10 mouse cellular contexts compared by ENCODE assay signal in genomic region chr11:119404627-119405026, GRCm38 (mm10). TPM values are rescaled to one million over a fixed set of nuclear protein-coding genes. Genes with fewer than 3 reads are reported as not detected.
DNase-seq lines count a peak whose midpoint lies in the region; ATAC-seq and TF ChIP-seq lines count a peak whose summit lies in the region.
"Had no signal": no experiment of that assay in that cellular context is flagged by ENCODE, and none has a peak within 500 bp of the region (broad histone marks: within the 10 kb centered on the region; RNA-seq: fewer than 3 reads in every experiment).

No protein-coding gene starts in this region.

- no peak overlapping the region for H3K27ac ChIP-seq in kidney, embryonic 15.5 days
- H3K27ac ChIP-seq in ES-E14 (ENCODE audit: insufficient read depth, low read depth, low read length, poor library complexity, severe bottlenecking), result no peak overlapping the region
- no peak overlapping the region for H3K27ac ChIP-seq in liver, embryonic 14.5 days
- H3K27ac ChIP-seq in heart, embryonic 10.5 days, result no peak overlapping the region
- H3K27ac ChIP-seq: heart, embryonic 15.5 days; neural tube, embryonic 13.5 days had no signal

- no peak overlapping the region for H3K4me3 ChIP-seq in kidney, embryonic 15.5 days (replicated peaks)
- H3K4me3 ChIP-seq in ES-E14 (ENCODE audit: insufficient read depth in 1 of 2, low read depth in 1 of 2, low read length in 2 of 2, poor library complexity in 1 of 2, severe bottlenecking in 1 of 2), result no peak overlapping the region
- H3K4me3 ChIP-seq in liver, embryonic 14.5 days (ENCODE audit: insufficient read depth in 1 of 2, low read depth in 2 of 2, low read length in 2 of 2), result no peak overlapping the region
- no peak overlapping the region for H3K4me3 ChIP-seq in heart, embryonic 10.5 days
- H3K4me3 ChIP-seq: heart, embryonic 15.5 days; neural tube, embryonic 13.5 days had no signal

- no peaks in the 10 kb centered on the region for H3K9me3 ChIP-seq in kidney, embryonic 15.5 days (replicated peaks)
- no peaks in the 10 kb centered on the region for H3K9me3 ChIP-seq in ES-E14 (ENCODE audit: control insufficient read depth, insufficient read depth, low read depth, low read length)
- H3K9me3 ChIP-seq in liver, embryonic 14.5 days (ENCODE audit: control insufficient read depth, low read length), result no peaks in the 10 kb centered on the region
- H3K9me3 ChIP-seq in heart, embryonic 10.5 days, result no peaks in the 10 kb centered on the region
- H3K9me3 ChIP-seq: heart, embryonic 15.5 days; neural tube, embryonic 13.5 days had no signal

- WGBS in kidney, embryonic 15.5 days, result 70% methylated on average over 5 of the region's 5 CpGs
- 53% methylated on average over 5 of the region's 5 CpGs for WGBS in liver, embryonic 14.5 days (ENCODE audit: insufficient replicate concordance)
- 57% methylated on average over 5 of the region's 5 CpGs for WGBS in heart, embryonic 10.5 days

- in situ Hi-C loops in ES-E14 (cut with MboI; ENCODE audit: low sequenced_read_pairs in 2 of 2, unreplicated experiment in 2 of 2), result no loop called here

- no peaks in the 10 kb centered on the region for H3K4me1 ChIP-seq in kidney, embryonic 15.5 days
- H3K4me1 ChIP-seq in ES-E14 (ENCODE audit: control insufficient read depth in 2 of 2, insufficient read depth in 2 of 2, low read length in 2 of 2, poor library complexity in 1 of 2), result peaks cover 2 to 5% of the 10 kb centered on the region in 2 experiments; a peak in 2 of 4 replicates
- H3K4me1 ChIP-seq in liver, embryonic 14.5 days (replicated peaks; ENCODE audit: control insufficient read depth in 2 of 2, insufficient read depth in 2 of 2, low read length in 1 of 2), result no peaks in the 10 kb centered on the region
- H3K4me1 ChIP-seq in heart, embryonic 10.5 days, result no peaks in the 10 kb centered on the region; the same call in 1 of the 2 replicates
- H3K4me1 ChIP-seq: heart, embryonic 15.5 days; neural tube, embryonic 13.5 days had no signal

- no peak for TF ChIP-seq POLR2A in brain, embryonic 14.5 days (IDR thresholded peaks at IDR 0.05; ENCODE audit: borderline replicate concordance, extremely low read depth, insufficient read depth, insufficient read length, poor library complexity, severe bottlenecking)

- H3K36me3 ChIP-seq in kidney, embryonic 15.5 days, result peaks cover 9% of the 10 kb centered on the region; the same call in 1 of the 2 replicates
- peaks cover 2% of the 10 kb centered on the region; the same call in 1 of the 2 replicates for H3K36me3 ChIP-seq in ES-E14 (ENCODE audit: control insufficient read depth, insufficient read depth, low read length, poor library complexity, severe bottlenecking)
- no peaks in the 10 kb centered on the region for H3K36me3 ChIP-seq in liver, embryonic 14.5 days (replicated peaks; ENCODE audit: control insufficient read depth, insufficient read depth, low read depth)
- H3K36me3 ChIP-seq in splenic B cell, adult 2 months (ENCODE audit: control insufficient read depth, insufficient read depth, low read length, poor library complexity, severe bottlenecking), result peaks cover 13% of the 10 kb centered on the region
- H3K36me3 ChIP-seq in heart, embryonic 10.5 days, result peaks cover 39% of the 10 kb centered on the region
- H3K36me3 ChIP-seq: neural tube, embryonic 13.5 days had no signal

- no peak for TF ChIP-seq EP300 in liver, embryonic 14.5 days (IDR thresholded peaks at IDR 0.05; ENCODE audit: low read depth)

- no peaks in the 10 kb centered on the region for H3K27me3 ChIP-seq in kidney, embryonic 15.5 days
- H3K27me3 ChIP-seq in liver, embryonic 14.5 days (ENCODE audit: control insufficient read depth, insufficient read depth, low read length), result no peaks in the 10 kb centered on the region
- H3K27me3 ChIP-seq in splenic B cell, adult 2 months (ENCODE audit: control insufficient read depth, insufficient read depth, low read length, poor library complexity, severe bottlenecking), result no peaks in the 10 kb centered on the region
- no peaks in the 10 kb centered on the region for H3K27me3 ChIP-seq in heart, embryonic 10.5 days (ENCODE audit: insufficient read depth, poor library complexity, severe bottlenecking)
- H3K27me3 ChIP-seq: heart, embryonic 15.5 days; neural tube, embryonic 13.5 days had no signal

- H3K4me2 ChIP-seq in kidney, embryonic 15.5 days, result no peak overlapping the region
- no peak overlapping the region for H3K4me2 ChIP-seq in liver, embryonic 14.5 days (ENCODE audit: low read depth)
- H3K4me2 ChIP-seq: heart, embryonic 15.5 days; neural tube, embryonic 13.5 days had no signal

- peak; percentile 55 for DNase-seq in kidney, adult 18-20 months
- no peak for DNase-seq in ES-E14 (ENCODE audit: low read depth, low spot score)
- DNase-seq in brain, embryonic 14.5 days (ENCODE audit: low read depth), result peak; percentile 39
- peak in 2 of 3 experiments; percentile 40 to 60 for DNase-seq in liver, embryonic 14.5 days (ENCODE audit: low read depth in 3 of 3, low spot score in 3 of 3)
- DNase-seq in splenic B cell, adult 2 months (ENCODE audit: low read depth, low spot score), result peak; percentile 82
- DNase-seq in frontal cortex, adult 2 months (ENCODE audit: extremely low spot score in 1 of 2, low spot score in 1 of 2), result no peak
- no peak for DNase-seq in heart, embryonic 10.5 days (ENCODE audit: low spot score)

- peak; percentile 65; the same call in 1 of the 2 replicates for TF ChIP-seq CTCF in brain, embryonic 14.5 days (IDR thresholded peaks at IDR 0.05; ENCODE audit: borderline replicate concordance, extremely low read depth, insufficient read depth, insufficient read length)
- TF ChIP-seq CTCF in liver, embryonic 14.5 days (IDR thresholded peaks at IDR 0.05; ENCODE audit: low read depth), result peak; percentile 93

- H3K9ac ChIP-seq in kidney, embryonic 15.5 days, result no peak overlapping the region
- H3K9ac ChIP-seq in ES-E14 (ENCODE audit: insufficient read depth, low read depth, low read length, poor library complexity, severe bottlenecking), result no peak overlapping the region
- no peak overlapping the region for H3K9ac ChIP-seq in liver, embryonic 14.5 days (replicated peaks)
- H3K9ac ChIP-seq: heart, embryonic 15.5 days; neural tube, embryonic 13.5 days had no signal

- no peak for ATAC-seq in kidney, embryonic 15.5 days (replicated peaks; ENCODE audit: low FRiP score)
- ATAC-seq in liver, embryonic 14.5 days (ENCODE audit: insufficient read depth), result 0 out of 2 replicates have a peak, but pooled peaks have one; percentile 6

TF ChIP-seq in ES-E14, 5 proteins besides CTCF, POLR2A, EP300 and RAD21:
- no peak for TF ChIP-seq MAFK (IDR thresholded peaks at IDR 0.05; ENCODE audit: insufficient read depth, low read depth, low read length)
- TF ChIP-seq HCFC1 (IDR thresholded peaks at IDR 0.05; ENCODE audit: borderline replicate concordance, insufficient read depth, low read length), result no peak
- TF ChIP-seq ZNF384 (IDR thresholded peaks at IDR 0.05; ENCODE audit: low read depth, low read length), result no peak
- TF ChIP-seq ZC3H11A (IDR thresholded peaks at IDR 0.05; ENCODE audit: borderline replicate concordance, low read depth, low read length), result peak; percentile 96

RNA-seq across cellular contexts. Expression of gene Rnf213, which starts 11.7 kb away (rescaled TPM):
- 5.3 and 5.8 TPM in 2 replicates for polyA plus RNA-seq in kidney, embryonic 15.5 days (2015; fragmentation: Nextera tagmentation; extraction: Ambion mirVana)
- 30.4 and 37.3 TPM in 2 replicates for total RNA-seq in ES-E14 (2012; rRNA removed)
- 2.3 and 2.8 TPM in 2 replicates for polyA plus RNA-seq in brain, embryonic 14.5 days (2012; rRNA removed)
- 5.4 and 6.5 TPM in 2 replicates for polyA plus RNA-seq in liver, embryonic 14.5 days (2012; rRNA removed)
- polyA plus RNA-seq in liver, embryonic 14.5 days (2014; fragmentation: Nextera tagmentation; extraction: Ambion mirVana), result 4.9 and 5.8 TPM in 2 replicates
- polyA plus RNA-seq in frontal cortex, adult 2 months (2012; rRNA removed), result 8.9 and 9.1 TPM in 2 replicates
- polyA plus RNA-seq in heart, embryonic 10.5 days (2016; fragmentation: Nextera tagmentation; extraction: Ambion mirVana), result 7.5 and 9.5 TPM in 2 replicates

RNA-seq across cellular contexts. Expression of gene Slc26a11, which starts 49.3 kb away (rescaled TPM):
- 8.7 and 10.8 TPM in 2 replicates for polyA plus RNA-seq in kidney, embryonic 15.5 days (2015; fragmentation: Nextera tagmentation; extraction: Ambion mirVana)
- 4.4 and 7.4 TPM in 2 replicates for total RNA-seq in ES-E14 (2012; rRNA removed)
- polyA plus RNA-seq in brain, embryonic 14.5 days (2012; rRNA removed), result 10.0 TPM in 2 replicates
- polyA plus RNA-seq in liver, embryonic 14.5 days (2012; rRNA removed), result 1.2 TPM in 2 replicates
- polyA plus RNA-seq in liver, embryonic 14.5 days (2014; fragmentation: Nextera tagmentation; extraction: Ambion mirVana), result 1.1 and 1.2 TPM in 2 replicates
- polyA plus RNA-seq in frontal cortex, adult 2 months (2012; rRNA removed), result 5.9 and 6.6 TPM in 2 replicates
- polyA plus RNA-seq in heart, embryonic 10.5 days (2016; fragmentation: Nextera tagmentation; extraction: Ambion mirVana), result 10.8 and 11.2 TPM in 2 replicates

RNA-seq across cellular contexts. Expression of gene Sgsh, which starts 49.3 kb away (rescaled TPM):
- 6.6 and 8.9 TPM in 2 replicates for polyA plus RNA-seq in kidney, embryonic 15.5 days (2015; fragmentation: Nextera tagmentation; extraction: Ambion mirVana)
- total RNA-seq in ES-E14 (2012; rRNA removed), result 3.4 and 4.9 TPM in 2 replicates
- polyA plus RNA-seq in brain, embryonic 14.5 days (2012; rRNA removed), result 3.6 and 5.8 TPM in 2 replicates
- 1.2 and 1.3 TPM in 2 replicates for polyA plus RNA-seq in liver, embryonic 14.5 days (2012; rRNA removed)
- 1.3 and 2.2 TPM in 2 replicates for polyA plus RNA-seq in liver, embryonic 14.5 days (2014; fragmentation: Nextera tagmentation; extraction: Ambion mirVana)
- polyA plus RNA-seq in frontal cortex, adult 2 months (2012; rRNA removed), result 5.0 and 5.8 TPM in 2 replicates
- 7.1 and 7.9 TPM in 2 replicates for polyA plus RNA-seq in heart, embryonic 10.5 days (2016; fragmentation: Nextera tagmentation; extraction: Ambion mirVana)

Comparison
In these comparisons a context has a peak if more than half of its experiments do, and no peak if none do; other contexts are left out.
1. DNase-seq: peak in kidney, adult 18-20 months (single experiment), brain, embryonic 14.5 days (single experiment), liver, embryonic 14.5 days (2 of 3) and splenic B cell, adult 2 months (single experiment); none in ES-E14 (single experiment), frontal cortex, adult 2 months (0 of 2) and heart, embryonic 10.5 days (single experiment).